Mouse (Mus musculus) MEL (cell line): Measurements from ENCODE around the gene Ovol2. TPM values are rescaled to one million over a fixed set of nuclear protein-coding genes. Genes with fewer than 3 reads are reported as not detected.

Experiments used
- DNase-seq: peaks from one replicate; pipeline ENCODE4 v3.0.0; 2011; ENCODE audit warnings: low read depth, low spot score
- H3K27ac ChIP-seq: 2 replicates; pipeline ENCODE4 v1.5.1; 2012; ENCODE audit warnings: low read depth, mild to moderate bottlenecking, control low read depth, low read length, moderate library complexity; ENCODE audit not compliant: control insufficient read depth
- H3K27me3 ChIP-seq, 2 experiments: fragments of 150-350 bp in 1 of 2; sonication (generic) in 1 of 2; 2 replicates each; pipeline ENCODE4 v1.6.1; 2012; ENCODE audit warnings: low read length in 2 of 2, mild to moderate bottlenecking in 2 of 2, improper control_type of control experiment in 1 of 2, moderate library complexity in 1 of 2; ENCODE audit not compliant: insufficient read depth in 2 of 2, control insufficient read depth in 1 of 2
- H3K36me3 ChIP-seq, 2 experiments: 2 replicates each; pipeline ENCODE4 v1.6.1; 2012 to 2014; ENCODE audit warnings: low read length in 2 of 2, improper control_type of control experiment in 1 of 2, inconsistent platforms in 1 of 2, mild to moderate bottlenecking in 1 of 2; ENCODE audit not compliant: insufficient read depth in 2 of 2, control insufficient read depth in 1 of 2
- H3K4me1 ChIP-seq, 2 experiments: fragments of 150-350 bp in 1 of 2; sonication (generic) in 1 of 2; 2 replicates each; pipeline ENCODE4 v1.6.1; 2012; ENCODE audit warnings: low read length in 2 of 2, improper control_type of control experiment in 1 of 2, mild to moderate bottlenecking in 1 of 2; ENCODE audit not compliant: insufficient read depth in 2 of 2, control insufficient read depth in 1 of 2
- H3K4me3 ChIP-seq, 2 experiments: fragments of 150-350 bp in 1 of 2; sonication (generic) in 1 of 2; 2 replicates each; pipeline ENCODE4 v1.5.1; 2012; ENCODE audit warnings: low read depth in 2 of 2, low read length in 2 of 2, mild to moderate bottlenecking in 2 of 2, moderate library complexity in 2 of 2, control low read depth in 1 of 2, improper control_type of control experiment in 1 of 2; ENCODE audit not compliant: control insufficient read depth in 1 of 2, insufficient read depth in 1 of 2
- H3K79me2 ChIP-seq: 2 replicates; pipeline ENCODE4 v1.6.1; 2012; ENCODE audit warnings: mild to moderate bottlenecking, low read length, moderate library complexity; ENCODE audit not compliant: control insufficient read depth, poor library complexity, insufficient read depth
- H3K9ac ChIP-seq: 2 replicates; pipeline ENCODE4 v1.6.1; 2012; ENCODE audit warnings: low read depth, mild to moderate bottlenecking, control low read depth, low read length, moderate library complexity; ENCODE audit not compliant: control insufficient read depth, poor library complexity, severe bottlenecking
- H3K9me3 ChIP-seq: fragments of 150-350 bp; sonication (generic); replicated peaks from 2 replicates; pipeline ENCODE4 v1.6.1; 2012; ENCODE audit warnings: mild to moderate bottlenecking, low read length, improper control_type of control experiment, moderate library complexity; ENCODE audit not compliant: insufficient read depth
- BHLHE40 ChIP-seq: IDR thresholded peaks from 2 replicates; pipeline ENCODE4 v1.6.1; 2012; ENCODE audit warnings: low read depth, mild to moderate bottlenecking, inconsistent platforms, low read length, improper control_type of control experiment, borderline replicate concordance
- CTCF ChIP-seq, 3 experiments: IDR thresholded peaks in 2 of 3; conservative IDR thresholded peaks in 1 of 3; 2 replicates each; pipeline ENCODE4 v1.5.1; 2011 to 2012; ENCODE audit warnings: low read length in 3 of 3, low read depth in 2 of 3, mild to moderate bottlenecking in 2 of 3, improper control_type of control experiment in 1 of 3, inconsistent platforms in 1 of 3, mixed read lengths in 1 of 3, moderate library complexity in 1 of 3; ENCODE audit not compliant: control insufficient read depth in 1 of 3, insufficient read depth in 1 of 3, poor library complexity in 1 of 3, severe bottlenecking in 1 of 3
- ELF1 ChIP-seq: IDR thresholded peaks from 2 replicates; pipeline ENCODE4 v1.6.1; 2014; ENCODE audit warnings: low read depth, mild to moderate bottlenecking, inconsistent platforms, low read length, improper control_type of control experiment, moderate library complexity
- ETS1 ChIP-seq: IDR thresholded peaks from 2 replicates; pipeline ENCODE4 v1.6.1; 2012; ENCODE audit warnings: low read depth, mild to moderate bottlenecking, inconsistent platforms, low read length, improper control_type of control experiment, moderate library complexity
- GATA1 ChIP-seq: IDR thresholded peaks from 2 replicates; pipeline ENCODE4 v1.6.1; 2011; ENCODE audit warnings: low read depth, low read length, improper control_type of control experiment
- MAFK ChIP-seq: IDR thresholded peaks from 2 replicates; pipeline ENCODE4 v1.6.1; 2011; ENCODE audit warnings: low read depth, mild to moderate bottlenecking, low read length, improper control_type of control experiment, borderline replicate concordance
- MAZ ChIP-seq: IDR thresholded peaks from 2 replicates; pipeline ENCODE4 v1.6.1; 2012; ENCODE audit warnings: low read depth, mild to moderate bottlenecking, inconsistent platforms, low read length, improper control_type of control experiment
- MXI1 ChIP-seq: IDR thresholded peaks from 2 replicates; pipeline ENCODE4 v1.6.1; 2011; ENCODE audit warnings: mild to moderate bottlenecking, low read depth, low read length, improper control_type of control experiment
- MYC ChIP-seq: IDR thresholded peaks from 2 replicates; pipeline ENCODE4 v1.6.1; 2011; ENCODE audit warnings: low read depth, mild to moderate bottlenecking, low read length, improper control_type of control experiment, moderate library complexity
- POLR2AphosphoS2 ChIP-seq: IDR thresholded peaks from 2 replicates; pipeline ENCODE4 v1.6.1; 2011; ENCODE audit warnings: low read length, improper control_type of control experiment
- RAD21 ChIP-seq: IDR thresholded peaks from 2 replicates; pipeline ENCODE4 v1.6.1; 2011; ENCODE audit warnings: mild to moderate bottlenecking, low read depth, low read length, improper control_type of control experiment
- RCOR1 ChIP-seq: IDR thresholded peaks from 2 replicates; pipeline ENCODE4 v1.6.1; 2012; ENCODE audit warnings: low read depth, mild to moderate bottlenecking, inconsistent platforms, low read length, improper control_type of control experiment
- SMC3 ChIP-seq: IDR thresholded peaks from 2 replicates; pipeline ENCODE4 v1.6.1; 2011; ENCODE audit warnings: low read depth, low read length, improper control_type of control experiment
- TBP ChIP-seq: IDR thresholded peaks from 2 replicates; pipeline ENCODE4 v1.8.0; 2011; ENCODE audit warnings: low read depth, low read length, improper control_type of control experiment
- UBTF ChIP-seq: IDR thresholded peaks from 2 replicates; pipeline ENCODE4 v1.6.1; 2012; ENCODE audit warnings: low read depth, mild to moderate bottlenecking, inconsistent platforms, low read length, improper control_type of control experiment, moderate library complexity, borderline replicate concordance; ENCODE audit not compliant: insufficient read depth
- USF2 ChIP-seq, 2 experiments: IDR thresholded peaks; 2 replicates each; pipeline ENCODE4 v1.6.1; 2011 to 2012; ENCODE audit warnings: improper control_type of control experiment in 2 of 2, low read length in 2 of 2, borderline replicate concordance in 1 of 2, inconsistent platforms in 1 of 2, low read depth in 1 of 2, mild to moderate bottlenecking in 1 of 2; ENCODE audit not compliant: insufficient read depth in 1 of 2
- ZC3H11A ChIP-seq: IDR thresholded peaks from 2 replicates; pipeline ENCODE4 v1.6.1; 2012; ENCODE audit warnings: low read depth, mild to moderate bottlenecking, inconsistent platforms, low read length, improper control_type of control experiment
- ZMIZ1 ChIP-seq: IDR thresholded peaks from 2 replicates; pipeline ENCODE4 v1.6.1; 2012; ENCODE audit warnings: low read depth, mild to moderate bottlenecking, inconsistent platforms, low read length, improper control_type of control experiment, moderate library complexity
- ZNF384 ChIP-seq: IDR thresholded peaks from 2 replicates; pipeline ENCODE4 v1.6.1; 2012; ENCODE audit warnings: low read depth, mild to moderate bottlenecking, inconsistent platforms, low read length, improper control_type of control experiment
- polyA plus RNA-seq, 2 experiments: library from polyadenylated mRNA; stranded (reverse) in 1 of 2; unstranded in 1 of 2; fragments of >175 nt in 1 of 2; fragments of >200 nt in 1 of 2; gene quantifications; 2 replicates each; pipeline versions ENCODE4 v1.2.1 to v1.2.4; 2012; ENCODE audit warnings: low replicate concordance in 2 of 2, low read depth in 1 of 2; ENCODE audit not compliant: insufficient read length in 2 of 2, insufficient read depth in 1 of 2, missing spikeins in 1 of 2
- total RNA-seq: library from RNA; depleted of rRNA; stranded (reverse); fragments of 300-350 nt; gene quantifications from 2 replicates; pipeline ENCODE4 v1.2.3, GENCODE M21; 2012

Gene Ovol2
- total and polyA plus RNA-seq, 3 experiments = not detected

- H3K4me1 ChIP-seq = no peaks in the 10 kb centered on the region
- no peak overlapping the region for H3K4me3 ChIP-seq
- H3K27me3 ChIP-seq = peaks cover 5 to 10% of the 10 kb centered on the region in 2 experiments; a peak in 3 of 4 replicates
- H3K9me3 ChIP-seq = no peaks in the 10 kb centered on the region
- no peaks in the 10 kb centered on the region for H3K79me2 ChIP-seq
- no peak overlapping the region for H3K27ac ChIP-seq
- no peak for TF ChIP-seq UBTF
- no peak for TF ChIP-seq USF2 (IDR thresholded peaks at IDR 0.05; ENCODE audit: borderline replicate concordance in 1 of 2, insufficient read depth in 1 of 2, low read depth in 1 of 2, low read length in 2 of 2)
- TF ChIP-seq ZNF384 = no peak
- no peak for TF ChIP-seq GATA1
- TF ChIP-seq RCOR1 = no peak
- peak; percentile 25; the same call in 1 of the 2 replicates for TF ChIP-seq ZC3H11A
- TF ChIP-seq SMC3 = peak; percentile 59
- TF ChIP-seq MXI1 = no peak
- peak; percentile 56 for TF ChIP-seq RAD21
- no peak for TF ChIP-seq ZMIZ1
- peak; percentile 36 to 60 (median 56) for TF ChIP-seq CTCF (IDR thresholded peaks at IDR 0.05 in 2 of 3, conservative IDR thresholded peaks at IDR 0.05 in 1 of 3; ENCODE audit: control insufficient read depth in 1 of 3, insufficient read depth in 1 of 3, low read depth in 2 of 3, low read length in 3 of 3, poor library complexity in 1 of 3, severe bottlenecking in 1 of 3)
- TF ChIP-seq MAZ = no peak
- no peak for TF ChIP-seq BHLHE40
- no peaks in the 10 kb centered on the region for H3K36me3 ChIP-seq
- DNase-seq = peak; percentile 61
- no peak overlapping the region for H3K9ac ChIP-seq
Measured at GRCm38 (mm10) chr2:144348525-144348924, 16.6 kb upstream of the Ovol2 start.

- Histone ChIP-seq H3K4me3 (no peak overlapping the region), H3K9me3 (no peaks in the 10 kb centered on the region), H3K4me1 (no peaks in the 10 kb centered on the region), H3K27ac (no peak overlapping the region), H3K79me2 (no peaks in the 10 kb centered on the region), H3K9ac (no peak overlapping the region), H3K27me3 (peaks cover 0 to 3% of the 10 kb centered on the region in 2 experiments; a peak in 1 of 4 replicates), H3K36me3 (no peaks in the 10 kb centered on the region)
- no peak for TF ChIP-seq POLR2AphosphoS2
- TF ChIP-seq MYC = no peak
- no peak for TF ChIP-seq TBP
- TF ChIP-seq CTCF (IDR thresholded peaks at IDR 0.05 in 2 of 3, conservative IDR thresholded peaks at IDR 0.05 in 1 of 3; ENCODE audit: control insufficient read depth in 1 of 3, insufficient read depth in 1 of 3, low read depth in 2 of 3, low read length in 3 of 3, poor library complexity in 1 of 3, severe bottlenecking in 1 of 3) = no peak
- no peak for TF ChIP-seq RAD21
- TF ChIP-seq ELF1 = no peak
- no peak for TF ChIP-seq MAFK
- TF ChIP-seq ETS1 = no peak
- no peak for DNase-seq
Measured at GRCm38 (mm10) chr2:144343158-144343557, 11.2 kb upstream of the Ovol2 start.
